Mouse (Mus musculus) gastrocnemius, adult 8-10 months (tissue): ENCODE results near the gene Lsmem1. TPM values are rescaled to one million over a fixed set of nuclear protein-coding genes. Genes with fewer than 3 reads are reported as not detected.

Experiments
- DNase-seq, 2 experiments: peaks; one replicate each; pipeline ENCODE4 v3.0.0; 2022; ENCODE audit warnings: low spot score in 2 of 2
- total RNA-seq, 4 experiments: library from RNA; stranded (reverse); gene quantifications; 2 replicates each; pipeline ENCODE4 v1.2.4; 2022

Gene Lsmem1
- 10 to 100 TPM; 64.2 to 78.9 (median 74.6) TPM for total RNA-seq

- DNase-seq: peak; percentile 43 to 54
Measured at GRCm38 (mm10) chr12:40199302-40199701, at the start of gene Lsmem1. Lsmem1 (minus strand) TSS chr12:40199490.

- DNase-seq: no peak
Measured at GRCm38 (mm10) chr12:40248454-40249180, 49.3 kb upstream of the Lsmem1 start, which contains the start of gene Ifrd1. Ifrd1 (minus strand) TSS chr12:40248504.

GRCm38 (mm10) chr12:40247976-40248375 is 48.7 kb upstream of the Lsmem1 start:
- DNase-seq: peak in 1 of 2 experiments; percentile 11

- DNase-seq: no peak
Measured at GRCm38 (mm10) chr12:40247384-40247783, 48.1 kb upstream of the Lsmem1 start.

GRCm38 (mm10) chr12:40245434-40245970 is 46.2 kb upstream of the Lsmem1 start:
- DNase-seq: no peak

- no peak for DNase-seq
Measured at GRCm38 (mm10) chr12:40244926-40245325, 45.6 kb upstream of the Lsmem1 start.

GRCm38 (mm10) chr12:40243821-40244221 is 44.5 kb upstream of the Lsmem1 start:
- DNase-seq: peak; percentile 14 to 17

- DNase-seq: no peak
Measured at GRCm38 (mm10) chr12:40243241-40243640, 44.0 kb upstream of the Lsmem1 start.

GRCm38 (mm10) chr12:40239161-40239560 is 39.9 kb upstream of the Lsmem1 start:
- no peak for DNase-seq

GRCm38 (mm10) chr12:40232231-40232630 is 32.9 kb upstream of the Lsmem1 start:
- DNase-seq: no peak

- DNase-seq: no peak
Measured at GRCm38 (mm10) chr12:40231632-40232031, 32.3 kb upstream of the Lsmem1 start.

GRCm38 (mm10) chr12:40224171-40224880 is 25.0 kb upstream of the Lsmem1 start:
- no peak for DNase-seq

- DNase-seq: no peak
Measured at GRCm38 (mm10) chr12:40223676-40224075, 24.4 kb upstream of the Lsmem1 start.

GRCm38 (mm10) chr12:40223082-40223619 is 23.9 kb upstream of the Lsmem1 start:
- peak; percentile 98 to 99 for DNase-seq

GRCm38 (mm10) chr12:40222251-40223081 is 23.2 kb upstream of the Lsmem1 start:
- DNase-seq: peak; percentile 93 to 97

GRCm38 (mm10) chr12:40221611-40222010 is 22.3 kb upstream of the Lsmem1 start:
- DNase-seq: no peak

GRCm38 (mm10) chr12:40220896-40221295 is 21.6 kb upstream of the Lsmem1 start:
- no peak for DNase-seq

- peak; percentile 44 to 64 for DNase-seq
Measured at GRCm38 (mm10) chr12:40220001-40220570, 20.8 kb upstream of the Lsmem1 start.

- DNase-seq: no peak
Measured at GRCm38 (mm10) chr12:40218430-40218945, 19.2 kb upstream of the Lsmem1 start.

GRCm38 (mm10) chr12:40217776-40218175 is 18.5 kb upstream of the Lsmem1 start:
- no peak for DNase-seq
